Mouse (Mus musculus): ENCODE measurements at regions not wholly inside any gene's neighbourhood (a gene's known extent, or its start where the extent isn't known, plus 50 kb on each side); places are given as distances from the start of the nearest gene placed in this dataset.

- in situ Hi-C loops (cut with MboI, MseI) = loop anchor here in 1 of 2 experiments (10.0 kb wide), 1 partner anchor 511 kb away; no protein-coding TSS in a partner anchor
Observed at GRCm38 (mm10) chr5:56633681-56634080, 1084.1 kb upstream of the Pcdh7 start.

Data from T-helper 17 cell (primary cell).